Mouse (Mus musculus): ENCODE data around the gene Col12a1. TPM values are rescaled to one million over a fixed set of nuclear protein-coding genes. Genes with fewer than 3 reads are reported as not detected.
A peak's percentile ranks its signal among the peaks of the same experiment; 100 is the strongest.

The Col12a1 gene
- total and polyA plus RNA-seq, 3 experiments = 0.07 to 0.46 (median 0.21) TPM

DNA sequence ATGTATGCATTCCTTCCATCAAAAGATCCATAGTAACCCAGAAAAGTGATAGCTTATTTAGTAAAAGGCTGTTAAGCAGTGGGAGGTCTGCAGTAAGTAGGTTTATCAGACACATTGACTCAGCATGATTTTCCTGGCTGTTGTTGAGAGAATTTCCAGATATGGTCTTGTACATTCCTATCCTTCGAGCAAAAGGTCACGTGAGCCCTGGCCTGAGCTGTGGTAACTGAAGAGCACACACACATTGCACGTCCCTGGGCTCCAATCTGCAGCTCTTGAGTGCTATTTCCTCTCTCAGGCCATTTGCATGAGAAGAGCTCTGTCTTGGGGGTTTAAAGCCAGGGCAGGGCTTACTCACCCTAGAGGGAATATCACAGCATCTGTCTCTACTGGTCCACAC lies 101.3 kb downstream of the Col12a1 start:
- no peak overlapping the region for H3K4me2 ChIP-seq (ENCODE audit: insufficient read depth, low read depth, poor library complexity, severe bottlenecking)
- H3K27me3 ChIP-seq (replicated peaks) = no peaks in the 10 kb centered on the region
- DNase-seq (ENCODE audit: extremely low read depth) = peak; percentile 57
- in situ Hi-C loops (cut with MboI; ENCODE audit: low pct_ligation_motif_present, low pct_unique_long_range_greater_than_20kb, low sequenced_read_pairs) = no loop called here
- no peaks in the 10 kb centered on the region for H3K36me3 ChIP-seq (replicated peaks in 1 of 2; ENCODE audit: control insufficient read depth in 1 of 2, insufficient read depth in 1 of 2, low read length in 1 of 2)
- dilution Hi-C loops (cut with MboI; ENCODE audit: extremely low pct_ligation_motif_present, extremely low pct_unique_long_range_greater_than_20kb, low sequenced_read_pairs) = no loop called here
- no peak for TF ChIP-seq TBP (conservative IDR thresholded peaks at IDR 0.05; ENCODE audit: low read depth, low read length)
- TF ChIP-seq ZC3H11A (IDR thresholded peaks at IDR 0.05; ENCODE audit: low read depth, low read length) = no peak
- peak; percentile 35 for TF ChIP-seq USF1 (IDR thresholded peaks at IDR 0.05; ENCODE audit: low read depth, low read length)
- no peak for TF ChIP-seq MEF2A (IDR thresholded peaks at IDR 0.05; ENCODE audit: borderline replicate concordance, low read depth, low read length)
- TF ChIP-seq CHD1 (IDR thresholded peaks at IDR 0.05; ENCODE audit: low read depth, low read length) = no peak
- no peak for TF ChIP-seq MXI1 (IDR thresholded peaks at IDR 0.05; ENCODE audit: low read depth, low read length)
- TF ChIP-seq JUN (IDR thresholded peaks at IDR 0.05; ENCODE audit: insufficient read depth, low read depth, low read length) = no peak
- TF ChIP-seq BHLHE40 (IDR thresholded peaks at IDR 0.05; ENCODE audit: low read depth, low read length) = peak; percentile 42; the same call in 1 of the 2 replicates
- TF ChIP-seq POLR2AphosphoS2 (IDR thresholded peaks at IDR 0.05; ENCODE audit: low read depth, low read length) = no peak
- no peak for TF ChIP-seq ELF1 (IDR thresholded peaks at IDR 0.05; ENCODE audit: low read depth, low read length)
- H3K4me1 ChIP-seq (ENCODE audit: control insufficient read depth in 1 of 2, insufficient read depth in 2 of 2) = peaks cover 0 to 9% of the 10 kb centered on the region in 2 experiments; a peak in 2 of 4 replicates
- H3K27ac ChIP-seq (ENCODE audit: insufficient read depth, low read depth) = no peak overlapping the region
- no peaks in the 10 kb centered on the region for H3K9me3 ChIP-seq (replicated peaks; ENCODE audit: low read length)
- H3K79me2 ChIP-seq (replicated peaks; ENCODE audit: control insufficient read depth, extremely low read depth, insufficient read depth, poor library complexity, severe bottlenecking) = no peaks in the 10 kb centered on the region
- H3K9ac ChIP-seq (ENCODE audit: insufficient read depth, low read depth) = no peak overlapping the region
- no peak overlapping the region for H3K4me3 ChIP-seq (replicated peaks in 1 of 3; ENCODE audit: low read depth in 2 of 3, low read length in 2 of 3, poor library complexity in 1 of 3)

DNA sequence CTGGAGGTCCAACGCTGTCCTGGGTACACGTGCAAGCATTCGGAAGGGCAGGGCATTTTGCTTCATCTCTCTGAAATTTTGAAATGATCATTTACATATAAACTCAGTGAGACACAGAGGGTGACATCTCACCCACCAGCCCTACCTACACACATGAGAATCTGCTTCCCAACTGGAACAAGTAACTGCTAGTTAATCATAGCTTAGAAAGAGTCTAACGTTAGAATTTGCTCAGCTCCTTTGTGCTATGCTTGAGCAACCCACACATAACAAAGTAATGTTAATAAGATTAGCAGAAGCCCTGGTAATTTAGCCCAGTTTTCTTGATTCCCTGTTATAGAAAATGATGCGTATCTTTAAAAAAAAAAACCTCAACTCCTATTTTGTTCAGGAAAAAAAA lies 102.6 kb downstream of the Col12a1 start:
- no peak for DNase-seq (ENCODE audit: extremely low read depth)
- Histone ChIP-seq H3K4me1 (ENCODE audit: control insufficient read depth in 1 of 2, insufficient read depth in 2 of 2) (peaks cover 0 to 9% of the 10 kb centered on the region in 2 experiments; a peak in 2 of 4 replicates), H3K9me3 (replicated peaks; ENCODE audit: low read length) (no peaks in the 10 kb centered on the region), H3K27ac (ENCODE audit: insufficient read depth, low read depth) (no peak overlapping the region), H3K9ac (ENCODE audit: insufficient read depth, low read depth) (no peak overlapping the region), H3K79me2 (replicated peaks; ENCODE audit: control insufficient read depth, extremely low read depth, insufficient read depth, poor library complexity, severe bottlenecking) (no peaks in the 10 kb centered on the region), H3K4me3 (replicated peaks in 1 of 3; ENCODE audit: low read depth in 2 of 3, low read length in 2 of 3, poor library complexity in 1 of 3) (no peak overlapping the region), H3K27me3 (replicated peaks) (no peaks in the 10 kb centered on the region), H3K36me3 (replicated peaks in 1 of 2; ENCODE audit: control insufficient read depth in 1 of 2, insufficient read depth in 1 of 2, low read length in 1 of 2) (no peaks in the 10 kb centered on the region), H3K4me2 (ENCODE audit: insufficient read depth, low read depth, poor library complexity, severe bottlenecking) (no peak overlapping the region)
- in situ Hi-C loops (cut with MboI; ENCODE audit: low pct_ligation_motif_present, low pct_unique_long_range_greater_than_20kb, low sequenced_read_pairs) (no loop called here), dilution Hi-C loops (cut with MboI; ENCODE audit: extremely low pct_ligation_motif_present, extremely low pct_unique_long_range_greater_than_20kb, low sequenced_read_pairs) (no loop called here)
- TF ChIP-seq E2F4 (IDR thresholded peaks at IDR 0.05; ENCODE audit: insufficient replicate concordance, low read depth, low read length) (no peak), RCOR1 (conservative IDR thresholded peaks at IDR 0.05; ENCODE audit: low read depth, low read length) (no peak), ELF1 (IDR thresholded peaks at IDR 0.05; ENCODE audit: low read depth, low read length) (no peak), MAFK (IDR thresholded peaks at IDR 0.05; ENCODE audit: insufficient replicate concordance, low read length) (no peak), TBP (conservative IDR thresholded peaks at IDR 0.05; ENCODE audit: low read depth, low read length) (no peak)

DNA sequence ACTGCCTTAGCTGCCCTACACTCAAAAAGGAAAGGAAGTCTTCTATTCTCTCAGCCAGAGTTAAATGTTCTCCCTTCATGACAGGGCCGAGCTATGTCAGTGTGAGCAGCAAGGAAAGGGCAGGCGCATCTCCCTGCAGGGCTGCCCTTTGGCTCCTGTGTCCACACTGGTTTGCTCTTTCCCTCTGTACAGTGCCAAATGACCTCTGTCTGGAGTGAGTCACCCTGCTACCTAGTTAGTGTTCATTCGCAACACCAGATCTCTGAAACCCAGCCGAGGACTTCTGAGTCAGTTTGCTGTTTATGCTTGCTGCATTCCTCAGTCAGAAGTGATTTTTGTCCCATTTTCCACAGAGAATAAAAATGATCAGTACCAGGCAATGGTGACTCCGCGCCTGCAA lies 108.3 kb downstream of the Col12a1 start:
- in situ Hi-C loops (cut with MboI; ENCODE audit: low pct_ligation_motif_present, low pct_unique_long_range_greater_than_20kb, low sequenced_read_pairs) = no loop called here

More for the DNA sequence above, 108.3 kb downstream of the Col12a1 start:
- Histone ChIP-seq H3K27me3 (replicated peaks) (no peaks in the 10 kb centered on the region), H3K9ac (ENCODE audit: insufficient read depth, low read depth) (no peak overlapping the region), H3K4me3 (replicated peaks in 1 of 3; ENCODE audit: low read depth in 2 of 3, low read length in 2 of 3, poor library complexity in 1 of 3) (no peak overlapping the region), H3K4me2 (ENCODE audit: insufficient read depth, low read depth, poor library complexity, severe bottlenecking) (no peak overlapping the region), H3K79me2 (replicated peaks; ENCODE audit: control insufficient read depth, extremely low read depth, insufficient read depth, poor library complexity, severe bottlenecking) (no peaks in the 10 kb centered on the region), H3K4me1 (ENCODE audit: control insufficient read depth in 1 of 2, insufficient read depth in 2 of 2) (peaks cover 0 to 11% of the 10 kb centered on the region in 2 experiments; a peak in 2 of 4 replicates), H3K36me3 (replicated peaks in 1 of 2; ENCODE audit: control insufficient read depth in 1 of 2, insufficient read depth in 1 of 2, low read length in 1 of 2) (no peaks in the 10 kb centered on the region), H3K27ac (ENCODE audit: insufficient read depth, low read depth) (no peak overlapping the region), H3K9me3 (replicated peaks; ENCODE audit: low read length) (no peaks in the 10 kb centered on the region)
- dilution Hi-C loops (cut with MboI; ENCODE audit: extremely low pct_ligation_motif_present, extremely low pct_unique_long_range_greater_than_20kb, low sequenced_read_pairs) = no loop called here
- DNase-seq (ENCODE audit: extremely low read depth) = no peak
- TF ChIP-seq USF1 (IDR thresholded peaks at IDR 0.05; ENCODE audit: low read depth, low read length) (no peak), MEF2A (IDR thresholded peaks at IDR 0.05; ENCODE audit: borderline replicate concordance, low read depth, low read length) (no peak), MAZ (IDR thresholded peaks at IDR 0.05; ENCODE audit: low read depth, low read length) (no peak), MAFK (IDR thresholded peaks at IDR 0.05; ENCODE audit: insufficient replicate concordance, low read length) (no peak), RCOR1 (conservative IDR thresholded peaks at IDR 0.05; ENCODE audit: low read depth, low read length) (no peak), JUND (conservative IDR thresholded peaks at IDR 0.05; ENCODE audit: low read depth, low read length) (no peak), MYC (IDR thresholded peaks at IDR 0.05; ENCODE audit: low read depth, low read length) (no peak), USF2 (conservative IDR thresholded peaks at IDR 0.05; ENCODE audit: low read depth, low read length) (no peak)

Data from CH12.LX (cell line).